Mouse (Mus musculus) spleen, adult 2 months (tissue): ENCODE results near the gene Gadl1. TPM values are rescaled to one million over a fixed set of nuclear protein-coding genes. Genes with fewer than 3 reads are reported as not detected.

Experiments used
- DNase-seq, 2 experiments: peaks; one replicate each; pipeline versions ENCODE4 v3.0.0 to v3.0.0-alpha.2; 2012 to 2021; ENCODE audit warnings: low spot score in 2 of 2, low read depth in 1 of 2
- H3K27ac ChIP-seq: fragments of 200-500 bp; 2 replicates; pipeline ENCODE4 v1.5.1; 2012; ENCODE audit warnings: low read length, inconsistent platforms; ENCODE audit not compliant: insufficient read depth
- H3K27me3 ChIP-seq: fragments of 200-500 bp; 2 replicates; pipeline ENCODE4 v1.6.1; 2012; ENCODE audit warnings: mild to moderate bottlenecking, moderate library complexity, low read length, inconsistent platforms; ENCODE audit not compliant: control insufficient read depth, insufficient read depth
- H3K36me3 ChIP-seq: fragments of 200-500 bp; 2 replicates; pipeline ENCODE4 v1.6.1; 2012; ENCODE audit warnings: mild to moderate bottlenecking, low read length, inconsistent platforms; ENCODE audit not compliant: control insufficient read depth, insufficient read depth
- H3K4me1 ChIP-seq: fragments of 200-500 bp; 2 replicates; pipeline ENCODE4 v1.6.1; 2011; ENCODE audit warnings: inconsistent platforms; ENCODE audit not compliant: control insufficient read depth, insufficient read depth, insufficient read length
- H3K4me3 ChIP-seq: fragments of 200-500 bp; 2 replicates; pipeline ENCODE4 v1.5.1; 2011; ENCODE audit warnings: mild to moderate bottlenecking, inconsistent platforms; ENCODE audit not compliant: insufficient read depth, insufficient read length; ENCODE audit errors: extremely low read depth
- CTCF ChIP-seq: fragments of 200-500 bp; IDR thresholded peaks from 2 replicates; pipeline ENCODE4 v1.5.1; 2011; ENCODE audit warnings: mild to moderate bottlenecking, inconsistent platforms; ENCODE audit not compliant: insufficient read depth, insufficient read length, insufficient replicate concordance; ENCODE audit errors: extremely low read depth
- POLR2A ChIP-seq: fragments of 200-500 bp; IDR thresholded peaks from 2 replicates; pipeline ENCODE4 v1.6.1; 2011; ENCODE audit warnings: low read depth, low read length, inconsistent platforms
- WGBS: fragments of 180-500 bp; shearing (Covaris S2); methylation state at CpG from one replicate; pipeline ENCODE4 v1.1.7; 2018; 5-methylcytosine and 5-hydroxymethylcytosine counted together
- polyA plus RNA-seq: library from polyadenylated mRNA; depleted of rRNA; stranded (reverse); fragments of >200 nt; gene quantifications from 2 replicates; pipeline ENCODE4 v1.2.3, GENCODE M21; 2012

Gene Gadl1
- polyA plus RNA-seq, 1 experiment = not detected

DNA sequence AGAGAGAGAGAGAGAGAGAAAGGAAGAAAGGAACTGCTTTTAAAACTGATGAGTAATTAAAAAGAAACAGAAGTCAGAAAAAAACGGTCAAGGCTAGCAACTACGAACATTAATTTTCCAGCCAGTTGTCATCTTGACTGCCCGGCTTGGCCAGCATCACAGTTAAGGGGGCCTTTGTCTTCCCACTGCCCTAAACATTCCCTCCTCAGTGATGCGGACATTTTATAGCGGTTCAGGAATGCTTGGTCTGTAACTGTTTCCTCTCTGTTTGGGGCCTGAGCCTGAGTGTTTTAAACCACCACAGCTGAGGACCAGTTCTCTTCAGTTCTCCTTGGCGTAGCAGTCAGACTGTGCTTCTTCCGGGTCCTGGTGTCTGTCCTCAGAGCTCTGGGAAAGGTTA, 4.8 kb downstream of the Gadl1 start:
- Histone ChIP-seq H3K4me3 (no peak overlapping the region), H3K4me1 (no peaks in the 10 kb centered on the region), H3K27me3 (no peaks in the 10 kb centered on the region), H3K36me3 (no peaks in the 10 kb centered on the region), H3K27ac (no peak overlapping the region)
- DNase-seq = no peak
- TF ChIP-seq CTCF (no peak), POLR2A (no peak)
- 74% methylated on average over 7 of the region's 7 CpGs for WGBS

- WGBS = 91% methylated on average over 14 of the region's 14 CpGs
- TF ChIP-seq POLR2A = no peak
- TF ChIP-seq CTCF = no peak
Observed at GRCm38 (mm10) chr9:115915586-115916270, 6.5 kb downstream of the Gadl1 start.

GRCm38 (mm10) chr9:115919736-115920135, 10.5 kb downstream of the Gadl1 start:
- no peaks in the 10 kb centered on the region for H3K27me3 ChIP-seq
- H3K4me3 ChIP-seq = no peak overlapping the region
- H3K36me3 ChIP-seq = no peaks in the 10 kb centered on the region
- TF ChIP-seq POLR2A = no peak
- no peak for TF ChIP-seq CTCF
- WGBS = 88% methylated on average over 3 of the region's 3 CpGs
- no peak for DNase-seq
- no peaks in the 10 kb centered on the region for H3K4me1 ChIP-seq
- no peak overlapping the region for H3K27ac ChIP-seq

More at GRCm38 (mm10) chr9:115915586-115916270, 6.5 kb downstream of the Gadl1 start:
- Histone ChIP-seq H3K27ac (no peak overlapping the region), H3K27me3 (no peaks in the 10 kb centered on the region), H3K4me1 (no peaks in the 10 kb centered on the region), H3K36me3 (no peaks in the 10 kb centered on the region), H3K4me3 (no peak overlapping the region)
- DNase-seq = no peak

GRCm38 (mm10) chr9:115922662-115923061, 13.4 kb downstream of the Gadl1 start:
- TF ChIP-seq POLR2A (no peak), CTCF (no peak)
- Histone ChIP-seq H3K27me3 (no peaks in the 10 kb centered on the region), H3K27ac (no peak overlapping the region), H3K4me3 (no peak overlapping the region), H3K36me3 (no peaks in the 10 kb centered on the region), H3K4me1 (no peaks in the 10 kb centered on the region)
- no peak for DNase-seq
- 72% methylated on average over 10 of the region's 10 CpGs for WGBS

DNA sequence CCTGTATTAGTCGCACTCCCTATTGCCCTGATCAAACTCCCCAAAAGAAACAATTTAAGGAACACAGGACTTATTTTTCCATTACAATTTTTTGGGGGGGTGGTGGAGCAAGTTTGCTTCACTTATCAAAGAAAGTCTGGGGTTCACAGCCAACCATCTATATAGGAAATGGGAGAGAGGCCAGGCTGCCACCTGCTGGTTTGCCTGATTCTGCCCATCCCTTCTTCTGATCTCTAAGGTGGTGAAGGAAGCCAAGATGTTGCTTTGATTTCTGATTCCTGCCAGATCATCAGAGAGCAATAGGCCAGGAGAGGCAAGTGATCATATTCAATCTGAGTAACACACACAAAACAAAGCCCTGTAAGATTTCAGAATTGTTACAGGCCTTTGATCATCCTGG, 14.8 kb downstream of the Gadl1 start:
- H3K27me3 ChIP-seq = no peaks in the 10 kb centered on the region
- TF ChIP-seq CTCF (no peak), POLR2A (no peak)
- H3K36me3 ChIP-seq = no peaks in the 10 kb centered on the region
- no peaks in the 10 kb centered on the region for H3K4me1 ChIP-seq
- no peak overlapping the region for H3K4me3 ChIP-seq
- WGBS = 94% methylated on average over 1 of the region's 1 CpGs
- DNase-seq = no peak
- no peak overlapping the region for H3K27ac ChIP-seq

DNA sequence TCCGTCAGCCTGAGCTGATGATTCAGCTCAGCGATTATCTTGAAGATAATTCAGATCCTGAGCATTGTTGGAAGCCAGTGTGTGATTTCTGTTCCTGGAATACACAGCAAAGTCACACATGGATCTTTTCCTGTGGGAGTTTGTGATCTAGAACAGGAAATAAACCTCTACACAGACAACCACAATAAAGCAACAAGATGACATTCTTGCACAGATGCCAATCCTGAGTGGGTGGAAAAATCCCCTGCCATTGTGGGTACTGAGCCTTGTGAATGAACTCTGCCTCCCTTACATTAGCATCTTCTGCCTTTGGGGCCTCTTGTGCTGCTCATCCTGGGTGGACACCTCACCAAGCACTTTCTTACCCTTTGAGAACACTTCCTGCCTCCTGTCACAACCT, 22.5 kb downstream of the Gadl1 start:
- TF ChIP-seq CTCF (no peak), POLR2A (no peak)
- no peak for DNase-seq
- no peaks in the 10 kb centered on the region for H3K27me3 ChIP-seq
- no peaks in the 10 kb centered on the region for H3K4me1 ChIP-seq
- no peak overlapping the region for H3K27ac ChIP-seq
- WGBS = 82% methylated on average over 2 of the region's 2 CpGs
- no peak overlapping the region for H3K4me3 ChIP-seq
- no peaks in the 10 kb centered on the region for H3K36me3 ChIP-seq

DNA sequence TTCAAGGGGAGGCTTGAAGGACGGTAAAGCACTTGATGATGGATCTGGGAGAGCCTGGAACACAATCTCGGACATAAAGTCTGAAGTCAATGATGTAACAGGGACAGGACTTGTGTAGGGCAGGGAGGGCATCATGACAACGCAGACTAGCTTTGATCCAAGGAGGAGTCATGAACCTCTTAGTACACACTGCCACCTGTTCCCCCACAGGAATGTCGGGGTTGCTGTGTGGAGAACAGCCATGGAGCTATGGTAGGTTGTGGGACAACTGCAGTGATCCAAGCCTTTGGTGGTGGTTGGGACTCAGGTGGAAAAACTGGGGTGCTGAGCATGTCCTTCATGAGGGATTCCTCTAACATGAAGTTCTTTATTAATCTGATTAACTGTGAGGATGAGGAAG, 23.5 kb downstream of the Gadl1 start:
- Histone ChIP-seq H3K36me3 (no peaks in the 10 kb centered on the region), H3K4me1 (no peaks in the 10 kb centered on the region), H3K27me3 (no peaks in the 10 kb centered on the region), H3K27ac (no peak overlapping the region), H3K4me3 (no peak overlapping the region)
- no peak for DNase-seq
- WGBS = 89% methylated on average over 4 of the region's 4 CpGs
- TF ChIP-seq CTCF = no peak
- no peak for TF ChIP-seq POLR2A
